Mouse (Mus musculus) forebrain, embryonic 15.5 days (tissue): ENCODE measurements around the gene Magee1. TPM values are rescaled to one million over a fixed set of nuclear protein-coding genes. Genes with fewer than 3 reads are reported as not detected.

Experiments
- ATAC-seq: fragments of 200-750 bp; cut with Nextera tagmentation; replicated peaks from 2 replicates; pipeline ENCODE4 v1.8.0; 2017; ENCODE audit warnings: mild to moderate bottlenecking, moderate TSS enrichment, moderate library complexity
- H3K27ac ChIP-seq: fragments of 300-500 bp; sonication (generic); replicated peaks from 2 replicates; pipeline ENCODE4 v1.5.1; 2015; ENCODE audit warnings: mild to moderate bottlenecking, inconsistent platforms
- H3K27me3 ChIP-seq: fragments of 300-500 bp; sonication (generic); 2 replicates; pipeline ENCODE4 v1.6.1; 2015; ENCODE audit warnings: inconsistent platforms
- H3K36me3 ChIP-seq: fragments of 300-500 bp; sonication (generic); 2 replicates; pipeline ENCODE4 v1.6.1; 2015; ENCODE audit warnings: mild to moderate bottlenecking, inconsistent platforms
- H3K4me1 ChIP-seq: fragments of 300-500 bp; sonication (generic); 2 replicates; pipeline ENCODE4 v1.6.1; 2015; ENCODE audit warnings: inconsistent platforms
- H3K4me2 ChIP-seq: fragments of 300-500 bp; sonication (generic); replicated peaks from 2 replicates; pipeline ENCODE4 v1.6.1; 2015; ENCODE audit warnings: mild to moderate bottlenecking, inconsistent platforms
- H3K4me3 ChIP-seq: fragments of 300-500 bp; sonication (generic); 2 replicates; pipeline ENCODE4 v1.5.1; 2015; ENCODE audit warnings: mild to moderate bottlenecking, inconsistent platforms
- H3K9ac ChIP-seq: fragments of 300-500 bp; sonication (generic); replicated peaks from 2 replicates; pipeline ENCODE4 v1.6.1; 2015; ENCODE audit warnings: mild to moderate bottlenecking, inconsistent platforms
- H3K9me3 ChIP-seq: fragments of 300-500 bp; sonication (generic); 2 replicates; pipeline ENCODE4 v1.6.1; 2016; ENCODE audit warnings: inconsistent platforms
- WGBS: fragments of 180-500 bp; shearing (Covaris S2); methylation state at CpG from one replicate; pipeline ENCODE4 v1.1.7; 2015; ENCODE audit warnings: mixed read lengths; 5-methylcytosine and 5-hydroxymethylcytosine counted together
- polyA plus RNA-seq: library from polyadenylated mRNA; unstranded; fragments of >200 nt; fragmentation: Nextera tagmentation; extraction: Ambion mirVana; gene quantifications from 2 replicates; pipeline ENCODE4 v1.2.1, GENCODE M21; 2015

Gene Magee1
- polyA plus RNA-seq, 1 experiment from 2014 or later = 129 TPM

GRCm38 (mm10) chrX:105167217-105167616 lies 47.0 kb downstream of the Magee1 start:
- no peak overlapping the region for H3K4me2 ChIP-seq
- peaks cover 8% of the 10 kb centered on the region for H3K27me3 ChIP-seq
- H3K9me3 ChIP-seq = no peaks in the 10 kb centered on the region
- H3K4me3 ChIP-seq = no peak overlapping the region
- WGBS = 78% methylated on average over 2 of the region's 2 CpGs
- no peak overlapping the region for H3K27ac ChIP-seq
- no peaks in the 10 kb centered on the region for H3K4me1 ChIP-seq
- no peaks in the 10 kb centered on the region for H3K36me3 ChIP-seq
- H3K9ac ChIP-seq = no peak overlapping the region
- no peak for ATAC-seq

Other genes starting within 250 kb of the Magee1 start
- gene Pbdc1, start 40.6 kb upstream of the Magee1 start, polyA plus RNA-seq = 34.6 and 38.6 TPM in 2 replicates